Mouse (Mus musculus): Measurements from ENCODE around the gene Cckbr. TPM values are rescaled to one million over a fixed set of nuclear protein-coding genes. Genes with fewer than 3 reads are reported as not detected.

Gene Cckbr
- total RNA-seq (2023) = not detected

GRCm38 (mm10) chr7:105425424-105426043, at the start of gene Cckbr:
Gene Cckbr (plus strand): TSS chr7:105425731.

DNA sequence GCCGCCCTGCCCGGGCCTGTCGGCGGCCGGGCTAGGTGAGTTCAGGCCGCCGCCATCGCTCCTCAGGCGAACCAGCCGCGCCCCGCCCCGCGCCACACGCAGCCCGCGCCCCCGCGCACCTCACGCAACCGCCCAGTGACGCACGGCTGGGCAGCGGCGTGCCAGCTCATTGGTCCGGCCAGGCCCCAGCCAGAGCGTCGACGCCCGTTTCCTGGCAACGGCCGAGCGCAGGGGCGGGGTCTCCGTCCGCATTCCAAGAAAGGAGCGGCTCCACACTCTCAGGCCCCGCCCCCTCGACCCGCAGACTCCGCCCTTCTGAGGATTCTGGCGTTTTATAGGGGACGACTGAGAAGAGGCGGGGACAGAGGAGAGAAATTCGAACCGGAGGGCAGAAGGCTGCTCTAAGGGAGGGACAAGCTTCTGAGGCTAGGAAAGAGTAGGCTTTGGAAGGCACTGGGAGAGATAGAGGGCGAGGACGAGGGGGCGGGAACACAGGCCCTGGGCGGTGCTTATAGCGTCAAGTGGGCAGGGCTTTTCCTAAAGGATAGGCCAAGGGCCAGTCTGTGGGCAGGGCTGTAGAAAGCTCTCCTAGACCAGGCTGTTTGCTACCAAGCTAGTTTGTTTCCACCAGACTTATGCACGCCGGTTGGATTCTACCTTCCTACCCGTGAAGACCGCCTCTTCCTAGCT, 25.5 kb upstream of the Cckbr start, which contains the start of gene Fam160a2:
Gene Fam160a2, minus strand, starts transcription at position 120 of the 690 bp plus-strand sequence.

DNA sequence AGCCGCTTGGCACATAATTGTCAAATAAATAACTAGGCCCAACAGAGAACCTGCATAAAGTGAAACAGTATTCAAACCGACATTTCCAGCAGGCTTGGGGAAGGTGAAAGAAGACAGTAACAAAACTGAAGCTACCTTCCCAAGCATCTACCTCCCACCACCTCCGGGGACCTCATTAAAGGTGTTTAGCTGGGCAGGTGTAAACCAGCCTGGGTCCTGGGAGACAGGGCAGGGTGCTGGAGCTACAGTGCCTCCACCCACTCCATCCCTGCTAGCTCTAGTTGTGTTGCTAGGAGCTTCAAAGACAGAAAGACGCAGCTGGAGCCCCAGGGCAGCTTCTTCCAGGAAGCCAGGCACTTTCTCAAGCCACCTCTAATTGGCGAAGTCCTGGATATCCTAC, 21.3 kb upstream of the Cckbr start, which contains the start of gene Cnga4:
Gene Cnga4, plus strand, starts transcription at position 301 of the 400 bp plus-strand sequence.

GRCm38 (mm10) chr7:105481505-105482411, 56.2 kb downstream of the Cckbr start, which contains the start of gene Cavin3:
Gene Cavin3 (minus strand): TSS chr7:105482300.

Other genes with a start within 250 kb of the Cckbr start
- gene Olfr685, start 239.7 kb upstream of the Cckbr start, total RNA-seq (2023) = not detected
- not detected for gene Olfr686, start 218.2 kb upstream of the Cckbr start, total RNA-seq (2023)
- not detected for gene Olfr688, start 137.6 kb upstream of the Cckbr start, total RNA-seq (2023)
- gene Olfr689, start 114.6 kb upstream of the Cckbr start, total RNA-seq (2023) = not detected
- gene Olfr690, start 91.6 kb upstream of the Cckbr start, total RNA-seq (2023) = not detected
- gene Olfr691, start 83.5 kb upstream of the Cckbr start, total RNA-seq (2023) = not detected
- not detected for gene Olfr692, start 57.5 kb upstream of the Cckbr start, total RNA-seq (2023)
- gene Gm5901, start 50.7 kb upstream of the Cckbr start, total RNA-seq (2023) = not detected
- 10 to 100 TPM; 59.4 TPM for gene Fam160a2, start 25.7 kb upstream of the Cckbr start, total RNA-seq (2023)
- gene Cnga4, start 21.2 kb upstream of the Cckbr start, total RNA-seq (2023) = not detected
- not detected for gene Cavin3, start 56.6 kb downstream of the Cckbr start, total RNA-seq (2023)
- 10 to 100 TPM; 26.7 to 29.7 TPM for gene Smpd1, start 128.6 kb downstream of the Cckbr start, total RNA-seq (2023)
- 1 to 10 TPM; 1.8 to 3.5 TPM for gene Apbb1, start 155.9 kb downstream of the Cckbr start, total RNA-seq (2023)
- under 1 TPM in 1 of 2 experiments, not detected in 1; 0.68 TPM for gene Hpx, start 174.4 kb downstream of the Cckbr start, total RNA-seq (2023)
- 10 to 100 TPM; 18.9 to 26.6 TPM for gene Trim3, start 207.8 kb downstream of the Cckbr start, total RNA-seq (2023)
- gene Timm10b, start 214.3 kb downstream of the Cckbr start, total RNA-seq (2023) = 10 to 100 TPM; 59.1 to 76.5 TPM
- 10 to 100 TPM; 28.0 to 31.3 TPM for gene Arfip2, start 214.7 kb downstream of the Cckbr start, total RNA-seq (2023)
- gene Gm45799, start 214.8 kb downstream of the Cckbr start, total RNA-seq (2023) = 10 to 100 TPM; 10.9 to 13.8 TPM
- gene Dnhd1, start 225.1 kb downstream of the Cckbr start, total RNA-seq (2023) = 1 to 10 TPM; 3.6 to 4.8 TPM